Mouse (Mus musculus): ENCODE measurements at regions not wholly inside any gene's neighbourhood (a gene's known extent, or its start where the extent isn't known, plus 50 kb on each side); places are given as distances from the start of the nearest gene placed in this dataset.

GRCm38 (mm10) chr12:117444247-117444989 is 71.9 kb upstream of the Rapgef5 start:
- TF ChIP-seq CHD2 (IDR thresholded peaks at IDR 0.05; ENCODE audit: low read depth, low read length): no peak
- no peak for TF ChIP-seq HCFC1 (IDR thresholded peaks at IDR 0.05; ENCODE audit: borderline replicate concordance, insufficient read depth, low read length)

Data from ES-E14 (cell line).